Mouse (Mus musculus) neural tube, embryonic 12.5 days (tissue): Measurements from ENCODE around the gene Tedc2. TPM values are rescaled to one million over a fixed set of nuclear protein-coding genes. Genes with fewer than 3 reads are reported as not detected.
A peak's percentile ranks its signal among the peaks of the same experiment; 100 is the strongest.

Experiments
- ATAC-seq: fragments of 200-750 bp; cut with Nextera tagmentation; 2 replicates; pipeline ENCODE4 v1.8.0; 2017; ENCODE audit warnings: low read depth, mild to moderate bottlenecking, moderate TSS enrichment, moderate library complexity; ENCODE audit not compliant: low FRiP score
- H3K27ac ChIP-seq: fragments of 300-500 bp; sonication (generic); 2 replicates; pipeline ENCODE4 v1.5.1; 2016
- H3K27me3 ChIP-seq: fragments of 300-500 bp; sonication (generic); replicated peaks from 2 replicates; pipeline ENCODE4 v1.6.1; 2016; ENCODE audit warnings: mild to moderate bottlenecking
- H3K36me3 ChIP-seq: fragments of 300-500 bp; sonication (generic); 2 replicates; pipeline ENCODE4 v1.6.1; 2016; ENCODE audit warnings: mild to moderate bottlenecking
- H3K4me1 ChIP-seq: fragments of 300-500 bp; sonication (generic); 2 replicates; pipeline ENCODE4 v1.6.1; 2016
- H3K4me2 ChIP-seq: fragments of 300-500 bp; sonication (generic); replicated peaks from 2 replicates; pipeline ENCODE4 v1.6.1; 2016; ENCODE audit warnings: mild to moderate bottlenecking
- H3K4me3 ChIP-seq: fragments of 300-500 bp; sonication (generic); 2 replicates; pipeline ENCODE4 v1.5.1; 2016
- H3K9ac ChIP-seq: fragments of 300-500 bp; sonication (generic); 2 replicates; pipeline ENCODE4 v1.6.1; 2016; ENCODE audit warnings: mild to moderate bottlenecking
- H3K9me3 ChIP-seq: fragments of 300-500 bp; sonication (generic); 2 replicates; pipeline ENCODE4 v1.6.1; 2016; ENCODE audit warnings: mild to moderate bottlenecking
- WGBS: fragments of 180-500 bp; shearing (Covaris S2); methylation state at CpG from one replicate; pipeline ENCODE4 v1.1.7; 2016; 5-methylcytosine and 5-hydroxymethylcytosine counted together
- microRNA-seq: library from miRNA; unstranded; fragments of <30 nt; microRNA quantifications from one replicate; pipeline ENCODE4, GENCODE M21; 2017
- polyA plus RNA-seq: library from polyadenylated mRNA; unstranded; fragments of >200 nt; fragmentation: Nextera tagmentation; extraction: Ambion mirVana; gene quantifications from 2 replicates; pipeline ENCODE4 v1.2.1, GENCODE M21; 2016

Tedc2 gene
- polyA plus RNA-seq, 1 experiment from 2014 or later: 13.5 TPM

DNA sequence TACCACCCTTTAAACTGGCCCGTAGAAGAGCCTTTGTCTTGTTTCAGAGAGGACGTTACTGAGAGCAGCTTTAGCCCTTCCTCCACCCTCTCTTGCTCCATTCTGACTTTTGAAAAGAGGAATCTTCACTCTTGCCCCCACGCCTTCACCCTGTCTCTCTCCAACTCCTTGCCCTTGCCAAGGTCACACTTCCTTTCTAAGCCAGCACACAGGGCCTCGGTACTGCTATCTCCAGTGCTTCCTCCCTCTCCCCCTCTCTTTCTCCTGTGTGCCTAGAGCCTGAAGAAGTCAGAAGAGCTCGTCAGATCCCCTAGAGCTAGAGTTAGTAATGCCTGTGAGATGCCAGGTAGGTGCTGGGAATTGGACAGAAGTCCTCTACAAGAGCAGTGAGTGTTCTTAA lies 49.9 kb downstream of the Tedc2 start:
- no peak for ATAC-seq
- Histone ChIP-seq H3K9me3 (no peaks in the 10 kb centered on the region), H3K4me2 (no peak overlapping the region), H3K36me3 (peaks cover 6% of the 10 kb centered on the region), H3K4me3 (no peak overlapping the region), H3K27ac (no peak overlapping the region), H3K4me1 (peaks cover 20% of the 10 kb centered on the region), H3K27me3 (no peaks in the 10 kb centered on the region), H3K9ac (no peak overlapping the region)
- 83% methylated on average over 5 of the region's 5 CpGs for WGBS

DNA sequence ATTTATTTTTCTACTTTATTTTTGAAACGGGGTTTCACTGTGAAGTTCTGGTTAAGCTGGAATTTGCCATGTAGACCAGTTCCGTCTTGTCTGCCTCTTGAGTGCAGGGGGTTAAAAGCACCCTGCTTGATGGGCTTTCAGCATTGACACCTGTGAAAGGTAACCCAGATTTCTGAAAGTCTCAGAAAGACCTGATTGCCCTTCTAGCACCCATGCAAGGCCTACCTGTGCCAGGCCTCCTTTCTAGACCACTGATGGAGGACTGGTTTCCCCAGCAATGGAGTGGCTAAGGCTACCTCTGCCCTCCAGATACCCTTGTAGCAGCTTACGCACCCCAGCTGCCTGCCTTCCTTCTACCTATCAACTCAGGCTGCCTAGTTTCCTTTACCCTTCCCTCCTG lies 50.5 kb downstream of the Tedc2 start:
- WGBS: 69% methylated on average over 3 of the region's 3 CpGs
- no peaks in the 10 kb centered on the region for H3K9me3 ChIP-seq
- peaks cover 20% of the 10 kb centered on the region for H3K4me1 ChIP-seq
- no peak for ATAC-seq
- H3K4me2 ChIP-seq: peak overlapping the region; percentile 94
- H3K27ac ChIP-seq: no peak overlapping the region
- H3K36me3 ChIP-seq: peaks cover 11% of the 10 kb centered on the region
- peak overlapping the region; percentile 86 for H3K9ac ChIP-seq
- peak overlapping the region; percentile 90 for H3K4me3 ChIP-seq
- no peaks in the 10 kb centered on the region for H3K27me3 ChIP-seq

DNA sequence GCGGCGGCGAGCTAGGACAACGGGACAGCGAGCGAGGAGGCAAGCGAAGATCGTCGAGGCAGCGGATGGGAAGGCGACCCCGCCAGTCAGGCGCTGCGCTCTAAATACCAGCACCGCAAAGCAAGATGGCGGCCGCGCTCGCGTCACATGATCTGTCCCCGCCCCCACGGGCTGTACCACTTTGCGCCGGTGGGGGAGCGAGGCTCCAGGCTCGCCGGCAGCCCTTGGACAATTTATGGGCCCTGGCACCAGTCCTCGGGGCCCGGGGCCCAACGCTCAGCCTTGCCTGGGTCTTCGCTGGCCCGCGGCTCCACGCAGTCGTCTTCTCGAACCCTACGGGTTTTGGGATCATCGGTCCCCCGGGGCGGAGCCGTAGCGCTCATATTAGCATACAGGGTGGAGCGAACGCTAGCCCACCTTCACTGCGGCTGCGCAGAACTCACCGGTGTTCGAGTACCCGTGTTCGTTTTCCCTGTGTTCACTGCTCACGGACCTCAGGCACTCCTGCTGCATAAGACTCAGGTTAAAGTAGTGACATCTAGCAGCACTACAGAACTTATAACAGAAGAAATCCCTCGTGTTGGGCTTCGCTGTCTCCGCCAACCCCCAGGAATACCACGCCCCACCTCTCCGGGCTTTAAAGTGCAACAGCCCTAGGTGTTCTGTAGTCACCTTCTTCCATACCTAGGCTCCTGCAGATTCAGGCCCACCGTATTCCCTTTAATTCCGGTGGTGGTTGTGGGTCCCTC lies 51.2 kb downstream of the Tedc2 start, which contains the start of gene Atp6v0c:
Atp6v0c (minus strand) TSS at position 386 of the 749 bp plus-strand sequence.
- H3K9ac ChIP-seq: peak within 1 kb of the TSS; percentile 86
- peak within 1 kb of the TSS; percentile 90 for H3K4me3 ChIP-seq
- no peaks in the 10 kb centered on the region for H3K9me3 ChIP-seq
- peak; percentile 88 for ATAC-seq
- no peaks in the 10 kb centered on the region for H3K27me3 ChIP-seq
- WGBS: under 1% methylated on average over 58 of the region's 58 CpGs
- peaks cover 20% of the 10 kb centered on the region for H3K4me1 ChIP-seq
- peak within 1 kb of the TSS; percentile 94 for H3K4me2 ChIP-seq
- H3K36me3 ChIP-seq: peaks cover 17% of the 10 kb centered on the region
- peak within 1 kb of the TSS; percentile 86 for H3K27ac ChIP-seq

DNA sequence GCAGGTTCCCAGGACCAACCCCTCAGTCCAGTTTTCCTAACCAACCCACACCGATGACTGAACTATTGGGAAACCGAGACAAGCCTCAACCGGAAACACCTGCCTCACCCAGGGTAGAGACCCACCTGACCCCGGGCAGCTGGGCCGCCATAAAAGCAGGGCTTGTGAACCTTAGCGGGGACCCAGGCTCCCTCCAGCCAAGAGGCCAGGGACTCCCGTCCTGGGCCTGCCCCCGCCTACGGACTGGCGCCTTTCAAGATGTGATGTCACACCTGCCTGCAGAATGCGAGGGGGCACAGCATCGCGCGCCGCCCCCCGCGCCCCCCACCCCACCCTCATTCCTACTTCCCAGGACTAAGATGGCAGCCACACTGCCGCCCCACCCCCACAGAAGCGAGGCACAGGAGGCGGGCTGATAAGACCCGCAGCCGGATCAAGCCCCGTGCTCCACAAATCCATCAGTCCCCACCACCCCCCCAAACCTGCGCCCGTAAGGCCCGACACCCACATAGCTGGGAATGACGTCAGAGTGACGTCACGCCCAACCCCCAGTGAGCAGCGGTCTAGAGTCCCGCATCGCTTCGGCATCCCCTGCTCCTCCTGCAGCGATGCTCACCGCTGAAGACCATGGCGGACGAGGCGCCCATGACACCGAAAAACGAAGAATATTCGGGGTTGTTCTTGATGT lies 51.9 kb downstream of the Tedc2 start:
- Histone ChIP-seq H3K4me3 (peak overlapping the region; percentile 90), H3K9me3 (no peaks in the 10 kb centered on the region), H3K27me3 (no peaks in the 10 kb centered on the region), H3K27ac (peak overlapping the region; percentile 86), H3K36me3 (peaks cover 17% of the 10 kb centered on the region), H3K4me2 (peak overlapping the region; percentile 94), H3K4me1 (peaks cover 20% of the 10 kb centered on the region), H3K9ac (peak overlapping the region; percentile 86)
- WGBS: 1% methylated on average over 40 of the region's 41 CpGs
- peak; percentile 72 for ATAC-seq

DNA sequence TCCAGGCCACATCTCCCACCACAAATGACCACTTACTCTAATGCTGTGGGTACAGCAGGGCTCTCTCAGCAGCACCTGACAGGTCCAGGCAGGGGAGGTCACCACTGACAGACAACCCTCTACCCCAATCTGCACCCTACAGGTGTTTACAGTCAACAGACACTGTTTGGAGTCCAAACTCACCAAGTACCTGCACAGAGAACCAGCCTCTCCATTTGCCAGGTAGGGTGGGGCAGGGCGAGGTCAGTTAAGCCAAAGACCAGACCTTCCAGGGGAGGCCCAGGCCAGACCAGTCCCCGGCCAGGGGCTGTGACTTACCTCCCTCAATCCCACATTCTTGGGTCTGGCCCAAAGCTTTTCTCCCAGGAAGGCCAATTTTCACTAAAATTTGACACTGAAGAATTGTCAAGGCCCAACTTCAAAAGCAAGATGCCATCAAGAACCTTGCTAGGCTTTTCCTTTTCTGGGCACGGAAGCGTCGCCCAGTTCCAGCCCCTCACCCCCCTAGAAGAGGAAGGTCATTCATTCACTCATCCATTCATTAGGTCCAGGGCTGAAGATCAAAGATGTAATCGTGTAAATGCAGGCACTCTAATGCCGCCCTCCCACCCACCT lies 52.7 kb downstream of the Tedc2 start:
- ATAC-seq: no peak
- peak overlapping the region; percentile 94 for H3K4me2 ChIP-seq
- H3K4me3 ChIP-seq: peak overlapping the region; percentile 90
- H3K27ac ChIP-seq: no peak overlapping the region
- H3K9ac ChIP-seq: peak overlapping the region; percentile 86
- WGBS: 53% methylated on average over 7 of the region's 7 CpGs
- H3K4me1 ChIP-seq: peaks cover 22% of the 10 kb centered on the region
- no peaks in the 10 kb centered on the region for H3K27me3 ChIP-seq
- peaks cover 17% of the 10 kb centered on the region for H3K36me3 ChIP-seq
- H3K9me3 ChIP-seq: no peaks in the 10 kb centered on the region

DNA sequence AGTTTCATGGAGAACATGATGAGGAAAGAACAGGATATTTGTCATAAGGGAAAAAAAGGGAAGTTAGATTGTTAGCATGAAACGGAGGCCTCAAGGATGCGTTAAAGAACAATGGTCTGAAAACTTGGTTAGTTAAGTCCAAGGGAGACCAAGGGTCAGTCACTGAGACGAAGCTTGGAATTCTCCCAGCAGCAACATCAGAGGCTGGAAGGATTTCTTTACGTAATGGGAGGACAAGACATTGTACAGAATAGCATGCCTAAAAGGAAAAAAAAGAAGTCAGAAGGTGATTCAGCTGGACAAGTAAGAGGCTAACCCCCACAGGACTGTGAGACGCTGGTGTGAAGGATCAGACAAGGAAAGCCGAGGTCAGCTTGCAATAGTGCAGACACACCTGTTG lies 53.5 kb downstream of the Tedc2 start:
- H3K27me3 ChIP-seq: no peaks in the 10 kb centered on the region
- ATAC-seq: no peak
- peaks cover 17% of the 10 kb centered on the region for H3K36me3 ChIP-seq
- H3K4me2 ChIP-seq: peak overlapping the region; percentile 94; the same call in 1 of the 2 replicates
- no peaks in the 10 kb centered on the region for H3K9me3 ChIP-seq
- WGBS: 89% methylated on average over 6 of the region's 6 CpGs
- H3K4me1 ChIP-seq: peaks cover 31% of the 10 kb centered on the region
- H3K27ac ChIP-seq: no peak overlapping the region
- H3K9ac ChIP-seq: no peak overlapping the region
- H3K4me3 ChIP-seq: no peak overlapping the region

Small RNA genes lying within 50 kb of the gene (microRNA-seq; reads per million reads assigned to microRNA genes)
- gene Mir5134 (1.1 reads per million), gene Mir6965 (1.5 reads per million)

Other genes with a start within 250 kb of the Tedc2 start
- gene Prss30, start 240.3 kb downstream of the Tedc2 start, polyA plus RNA-seq: not detected in 2 replicates
- 0.24 TPM in 1 of 2 replicates, not detected in the other for gene Prss22, start 222.8 kb downstream of the Tedc2 start, polyA plus RNA-seq
- 0.15 and 0.35 TPM in 2 replicates for gene Prss27, start 182.7 kb downstream of the Tedc2 start, polyA plus RNA-seq
- gene Kctd5, start 147.4 kb downstream of the Tedc2 start, polyA plus RNA-seq: 99.4 and 99.6 TPM in 2 replicates
- gene Pdpk1, start 69.9 kb downstream of the Tedc2 start, polyA plus RNA-seq: 53.4 and 58.4 TPM in 2 replicates
- 36.0 and 41.2 TPM in 2 replicates for gene Amdhd2, start 57.1 kb downstream of the Tedc2 start, polyA plus RNA-seq
- gene Atp6v0c, start 51.1 kb downstream of the Tedc2 start, polyA plus RNA-seq: 671 and 684 TPM in 2 replicates
- gene Tbc1d24, start 15.3 kb downstream of the Tedc2 start, polyA plus RNA-seq: 12.4 and 13.0 TPM in 2 replicates
- gene Ntn3, start 11.3 kb downstream of the Tedc2 start, polyA plus RNA-seq: 9.0 and 10.6 TPM in 2 replicates
- gene Ccnf, start 30.6 kb upstream of the Tedc2 start, polyA plus RNA-seq: 53.5 and 54.8 TPM in 2 replicates
- 0.13 and 0.22 TPM in 2 replicates for gene Abca17, start 130.2 kb upstream of the Tedc2 start, polyA plus RNA-seq
- gene Abca3, start 131.1 kb upstream of the Tedc2 start, polyA plus RNA-seq: 22.9 and 25.8 TPM in 2 replicates
- gene Rnps1, start 193.7 kb upstream of the Tedc2 start, polyA plus RNA-seq: 333 and 341 TPM in 2 replicates
- 58.0 and 67.9 TPM in 2 replicates for gene Eci1, start 205.8 kb upstream of the Tedc2 start, polyA plus RNA-seq
- 3.4 and 4.4 TPM in 2 replicates for gene Dnase1l2, start 222.3 kb upstream of the Tedc2 start, polyA plus RNA-seq
- gene E4f1, start 249.5 kb upstream of the Tedc2 start, polyA plus RNA-seq: 37.9 and 38.5 TPM in 2 replicates
- gene Pgp, start 249.5 kb upstream of the Tedc2 start, polyA plus RNA-seq: 58.6 and 62.7 TPM in 2 replicates